Mouse (Mus musculus) myocyte (in vitro differentiated cells): ENCODE measurements around the gene Dkk3.

Experiments used
- CEBPB ChIP-seq: IDR thresholded peaks from 2 replicates; pipeline ENCODE4 v1.6.1; 2011; ENCODE audit warnings: mild to moderate bottlenecking, moderate library complexity; ENCODE audit not compliant: poor library complexity, insufficient read depth, severe bottlenecking
- E2F4 ChIP-seq: IDR thresholded peaks from one replicate; pipeline ENCODE4 v1.6.1; 2011; ENCODE audit warnings: mild to moderate bottlenecking, control low read depth, moderate library complexity; ENCODE audit not compliant: insufficient read depth
- MAX ChIP-seq: IDR thresholded peaks from one replicate; pipeline ENCODE4 v1.6.1; 2011; ENCODE audit warnings: low read depth, mild to moderate bottlenecking, control low read depth
- MYOD1 ChIP-seq, 3 experiments: IDR thresholded peaks; one replicate each; pipeline ENCODE4 v1.6.1; 2011; ENCODE audit warnings: control low read depth in 2 of 3, low read depth in 2 of 3, mild to moderate bottlenecking in 2 of 3, moderate library complexity in 1 of 3; ENCODE audit not compliant: insufficient read length in 2 of 3, control insufficient read depth in 1 of 3
- MYOG ChIP-seq, 3 experiments: IDR thresholded peaks; one replicate each; pipeline ENCODE4 v1.6.1; 2011; ENCODE audit warnings: control low read depth in 2 of 3, low read depth in 2 of 3, mild to moderate bottlenecking in 2 of 3; ENCODE audit not compliant: insufficient read length in 2 of 3, control insufficient read depth in 1 of 3, insufficient read depth in 1 of 3
- POLR2A ChIP-seq: IDR thresholded peaks from one replicate; pipeline ENCODE4 v1.6.1; 2011; ENCODE audit warnings: low read depth, mild to moderate bottlenecking, control low read depth, moderate library complexity; ENCODE audit not compliant: insufficient read length
- POLR2AphosphoS2 ChIP-seq: IDR thresholded peaks from one replicate; pipeline ENCODE4 v1.6.1; 2011; ENCODE audit warnings: low read depth, control low read depth; ENCODE audit not compliant: insufficient read length
- REST ChIP-seq: IDR thresholded peaks from one replicate; pipeline ENCODE4 v1.6.1; 2011; ENCODE audit warnings: mild to moderate bottlenecking, control low read depth, moderate library complexity; ENCODE audit not compliant: insufficient read depth, insufficient read length
- SRF ChIP-seq: IDR thresholded peaks from one replicate; pipeline ENCODE4 v1.6.1; 2011; ENCODE audit warnings: low read depth; ENCODE audit not compliant: control insufficient read depth, insufficient read length
- TCF12 ChIP-seq: IDR thresholded peaks from one replicate; pipeline ENCODE4 v1.6.1; 2011; ENCODE audit warnings: mild to moderate bottlenecking, control low read depth; ENCODE audit not compliant: poor library complexity, insufficient read depth, severe bottlenecking
- TCF3 ChIP-seq: IDR thresholded peaks from one replicate; pipeline ENCODE4 v1.6.1; 2011; ENCODE audit warnings: low read depth, control low read depth; ENCODE audit not compliant: insufficient read length

DNA sequence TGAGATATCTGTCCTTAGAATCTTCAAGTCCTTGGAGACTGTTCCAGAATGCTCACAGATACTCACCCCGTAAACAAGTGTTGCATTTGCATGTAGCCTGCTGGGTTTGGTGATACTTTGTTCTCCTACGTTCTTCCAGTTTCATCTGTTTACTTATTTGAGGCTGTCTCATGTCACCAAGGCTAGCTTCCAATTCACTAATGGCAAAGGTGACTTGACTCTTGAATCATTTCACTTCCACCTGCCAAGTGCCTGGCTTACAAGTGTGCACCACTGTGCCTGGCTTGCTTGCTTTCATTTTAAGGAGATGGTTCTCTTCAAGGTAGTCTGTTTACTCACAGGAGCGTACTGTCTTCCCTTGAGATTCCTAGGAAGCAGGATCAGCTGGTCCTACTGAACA lies 5.6 kb upstream of the Dkk3 start:
- TF ChIP-seq POLR2A (no peak), REST (no peak), SRF (no peak), E2F4 (no peak), MAX (no peak), TCF3 (no peak), MYOD1 (IDR thresholded peaks at IDR 0.05; ENCODE audit: control insufficient read depth in 1 of 3, insufficient read length in 2 of 3, low read depth in 2 of 3) (no peak), MYOG (IDR thresholded peaks at IDR 0.05; ENCODE audit: control insufficient read depth in 1 of 3, insufficient read depth in 1 of 3, insufficient read length in 2 of 3, low read depth in 2 of 3) (no peak), CEBPB (no peak), TCF12 (no peak), POLR2AphosphoS2 (no peak)
